Mouse (Mus musculus) hindbrain, embryonic 14.5 days (tissue): ENCODE results near the gene Ccdc85b. TPM values are rescaled to one million over a fixed set of nuclear protein-coding genes. Genes with fewer than 3 reads are reported as not detected.

Experiments
- ATAC-seq: fragments of 200-750 bp; cut with Nextera tagmentation; 2 replicates; pipeline ENCODE4 v1.8.0; 2017; ENCODE audit warnings: moderate number of reproducible peaks, mild to moderate bottlenecking, moderate TSS enrichment, moderate library complexity; ENCODE audit not compliant: low FRiP score
- DNase-seq: peaks from one replicate; pipeline ENCODE4 v3.0.0-alpha.2; 2015; ENCODE audit warnings: low spot score
- H3K27ac ChIP-seq: fragments of 300-500 bp; sonication (generic); 2 replicates; pipeline ENCODE4 v1.5.1; 2014; ENCODE audit warnings: mild to moderate bottlenecking, moderate library complexity
- H3K27me3 ChIP-seq: fragments of 300-500 bp; sonication (generic); 2 replicates; pipeline ENCODE4 v1.6.1; 2014; ENCODE audit warnings: mild to moderate bottlenecking, low read length, mixed read lengths; ENCODE audit not compliant: control insufficient read depth, insufficient read depth
- H3K36me3 ChIP-seq: fragments of 300-500 bp; sonication (generic); replicated peaks from 2 replicates; pipeline ENCODE4 v1.6.1; 2014; ENCODE audit not compliant: control insufficient read depth, insufficient read depth
- H3K4me1 ChIP-seq: fragments of 300-500 bp; sonication (generic); replicated peaks from 2 replicates; pipeline ENCODE4 v1.6.1; 2014; ENCODE audit warnings: antibody characterized with exemption, low read length, mixed read lengths; ENCODE audit not compliant: control insufficient read depth, insufficient read depth
- H3K4me2 ChIP-seq: fragments of 300-500 bp; sonication (generic); replicated peaks from 2 replicates; pipeline ENCODE4 v1.6.1; 2014; ENCODE audit warnings: mild to moderate bottlenecking, moderate library complexity
- H3K4me3 ChIP-seq: fragments of 300-500 bp; sonication (generic); replicated peaks from 2 replicates; pipeline ENCODE4 v1.5.1; 2014; ENCODE audit warnings: mild to moderate bottlenecking, low read length
- H3K9ac ChIP-seq: fragments of 300-500 bp; sonication (generic); 2 replicates; pipeline ENCODE4 v1.6.1; 2014
- H3K9me3 ChIP-seq: fragments of 300-500 bp; sonication (generic); 2 replicates; pipeline ENCODE4 v1.6.1; 2016; ENCODE audit warnings: low read length; ENCODE audit not compliant: control insufficient read depth
- WGBS: fragments of 180-500 bp; shearing (Covaris S2); extraction: QIAGEN DNeasy Blood & Tissue Kit; methylation state at CpG from one replicate; pipeline ENCODE4 v1.1.7; 2014; 5-methylcytosine and 5-hydroxymethylcytosine counted together
- polyA plus RNA-seq: library from polyadenylated mRNA; unstranded; fragments of >200 nt; fragmentation: Nextera tagmentation; extraction: Ambion mirVana; gene quantifications from 2 replicates; pipeline ENCODE4 v1.2.1, GENCODE M21; 2014

The Ccdc85b gene
- polyA plus RNA-seq, 1 experiment from 2014 or later: 10.4 TPM

DNA sequence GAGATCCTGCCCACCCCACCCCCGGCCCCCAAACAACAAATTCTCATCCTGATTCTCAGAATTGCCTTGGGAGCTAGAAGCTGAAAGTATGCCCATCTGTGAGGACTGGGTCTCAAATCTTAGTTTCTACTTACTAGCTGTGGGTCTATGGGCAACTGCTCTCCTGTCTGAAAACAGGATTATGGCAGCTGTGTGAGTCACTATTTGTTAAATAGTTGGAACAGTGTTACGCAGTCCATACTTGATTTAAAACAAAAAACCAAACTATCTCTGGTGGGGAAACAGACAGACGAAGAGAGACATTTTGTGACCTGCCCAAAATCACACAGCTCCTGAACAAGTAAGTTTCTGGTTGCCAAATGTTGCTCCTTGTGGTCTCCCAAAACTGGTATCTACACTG lies 8.0 kb downstream of the Ccdc85b start:
- H3K9me3 ChIP-seq: no peaks in the 10 kb centered on the region

DNA sequence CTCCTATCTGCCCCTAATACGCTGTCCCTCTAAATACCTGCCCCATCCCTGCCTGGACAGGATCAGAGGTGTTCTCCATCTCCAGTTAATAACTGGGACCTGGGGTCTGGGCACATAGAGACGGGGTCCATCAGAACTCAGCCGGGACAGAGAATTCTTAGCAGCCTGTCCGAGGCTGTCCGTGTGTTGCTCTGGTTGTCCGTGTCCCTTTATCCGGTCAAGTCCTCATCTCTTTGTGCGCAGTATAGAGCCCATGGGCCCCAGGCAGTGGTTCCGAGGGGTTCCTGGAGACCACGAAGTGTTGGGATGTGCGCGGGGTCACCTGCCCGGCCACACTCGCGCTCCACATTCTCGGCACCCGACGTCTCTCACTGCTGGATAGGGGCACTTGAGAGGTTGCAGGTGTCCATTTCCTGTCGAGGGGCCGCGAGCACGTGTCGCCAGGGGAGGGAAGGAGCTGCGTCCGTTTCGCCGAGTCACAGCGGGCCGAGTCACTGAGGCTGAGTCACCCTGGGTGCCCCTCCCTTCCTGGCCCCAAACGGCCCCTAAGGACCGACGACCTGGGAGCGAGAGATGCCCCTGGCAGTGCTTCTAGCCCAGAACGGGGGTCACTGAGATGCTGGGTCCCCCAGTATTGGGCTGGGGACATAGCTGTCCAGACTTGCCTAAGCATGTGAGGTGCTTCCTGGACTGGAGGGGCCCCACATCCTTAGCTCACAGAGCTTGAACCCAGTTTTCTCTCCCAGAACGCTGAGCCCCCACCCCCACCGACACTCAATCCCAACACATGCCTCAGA lies 9.1 kb downstream of the Ccdc85b start:
- Histone ChIP-seq H3K4me2 (peak overlapping the region; percentile 86), H3K4me1 (peaks cover 10% of the 10 kb centered on the region; the same call in 1 of the 2 replicates), H3K27ac (no peak overlapping the region), H3K4me3 (peak overlapping the region; percentile 48), H3K27me3 (peaks cover 61% of the 10 kb centered on the region), H3K9me3 (no peaks in the 10 kb centered on the region), H3K36me3 (peaks cover 3% of the 10 kb centered on the region; the same call in 1 of the 2 replicates), H3K9ac (peak overlapping the region; percentile 44; the same call in 1 of the 2 replicates)
- ATAC-seq (no peak), DNase-seq (no peak)
- WGBS: 8% methylated on average over 36 of the region's 36 CpGs

More for the DNA sequence above, 8.0 kb downstream of the Ccdc85b start:
- H3K4me3 ChIP-seq: no peak overlapping the region
- no peak for ATAC-seq
- H3K4me2 ChIP-seq: no peak overlapping the region
- peaks cover 14% of the 10 kb centered on the region for H3K36me3 ChIP-seq
- WGBS: 91% methylated on average over 3 of the region's 3 CpGs
- peaks cover 60% of the 10 kb centered on the region for H3K27me3 ChIP-seq
- no peak overlapping the region for H3K9ac ChIP-seq
- no peak overlapping the region for H3K27ac ChIP-seq
- peaks cover 10% of the 10 kb centered on the region; the same call in 1 of the 2 replicates for H3K4me1 ChIP-seq
- DNase-seq: no peak

DNA sequence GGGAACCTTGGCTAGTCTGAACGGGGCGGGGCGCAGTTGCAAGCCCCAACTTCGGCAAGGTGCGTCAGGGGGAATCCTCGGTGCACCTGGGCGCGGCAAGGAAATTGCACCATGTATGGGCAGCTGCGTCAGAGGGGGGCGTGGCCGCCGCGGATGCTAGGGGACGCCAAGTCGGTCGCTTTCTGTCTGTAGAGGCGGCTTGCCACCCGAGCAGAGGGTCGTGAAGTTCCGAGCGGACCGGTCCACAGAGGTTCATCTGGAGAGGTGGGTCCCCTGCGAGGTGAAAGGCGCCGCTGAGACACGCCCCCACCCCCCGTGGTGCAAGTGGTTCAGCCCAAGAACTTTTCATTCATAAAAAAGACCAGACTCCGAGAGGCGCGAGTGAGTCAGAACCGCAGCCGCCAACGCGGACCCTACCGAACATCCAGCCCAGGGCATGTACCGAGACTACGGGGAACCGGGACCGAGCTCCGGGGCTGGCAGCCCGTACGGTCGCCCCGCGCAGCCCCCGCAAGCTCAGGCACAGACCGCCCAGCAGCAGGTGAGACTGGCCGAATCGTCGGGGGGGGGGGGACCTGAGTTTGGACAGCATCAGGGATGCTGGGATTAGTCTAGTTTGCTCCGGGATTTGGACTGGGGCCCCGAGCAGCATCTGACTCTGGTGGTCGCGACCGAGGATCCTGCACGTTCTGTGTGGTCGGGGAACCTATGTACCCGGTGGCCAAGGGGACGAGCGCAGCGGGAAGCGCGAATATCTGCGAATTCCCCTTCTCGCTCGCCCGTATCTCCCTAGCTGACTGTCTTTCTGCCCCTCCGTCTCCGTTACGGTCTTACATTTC lies 10.0 kb downstream of the Ccdc85b start, which contains the start of gene Fosl1:
Gene Fosl1 (plus strand): TSS at position 33 of the 839 bp plus-strand sequence.
- no peaks in the 10 kb centered on the region for H3K9me3 ChIP-seq
- peak within 1 kb of the TSS; percentile 44 for H3K9ac ChIP-seq
- peak within 1 kb of the TSS; percentile 48 for H3K4me3 ChIP-seq
- no peak within 1 kb of the TSS for H3K27ac ChIP-seq
- WGBS: under 1% methylated on average over 70 of the region's 70 CpGs
- peak; percentile 72 for ATAC-seq
- no peaks in the 10 kb centered on the region; the same call in 1 of the 2 replicates for H3K36me3 ChIP-seq
- H3K27me3 ChIP-seq: peaks cover 61% of the 10 kb centered on the region
- H3K4me2 ChIP-seq: peak within 1 kb of the TSS; percentile 86
- peak; percentile 63 for DNase-seq
- H3K4me1 ChIP-seq: peaks cover 10% of the 10 kb centered on the region; the same call in 1 of the 2 replicates

DNA sequence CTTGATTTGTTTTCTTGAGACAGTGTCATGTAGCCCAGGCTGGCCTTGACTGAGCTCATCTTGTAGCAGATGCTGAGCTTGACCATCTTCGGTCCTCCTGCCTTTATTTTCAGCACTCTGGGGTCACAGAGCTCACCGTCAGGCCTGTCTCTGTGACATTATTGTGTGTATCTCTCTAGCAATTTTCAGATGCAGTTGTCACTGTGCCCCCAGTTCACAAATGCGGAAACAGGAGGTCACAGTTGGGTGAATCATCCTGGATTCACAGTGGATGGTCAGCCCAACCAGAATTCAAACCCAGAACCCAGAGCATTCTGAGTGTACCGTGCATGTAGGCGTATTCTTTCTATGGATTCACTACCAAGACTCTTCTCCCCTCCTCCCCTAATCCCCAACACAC lies 11.9 kb downstream of the Ccdc85b start:
- 86% methylated on average over 5 of the region's 5 CpGs for WGBS
- no peak overlapping the region for H3K9ac ChIP-seq
- no peaks in the 10 kb centered on the region for H3K36me3 ChIP-seq
- no peaks in the 10 kb centered on the region for H3K9me3 ChIP-seq
- no peak overlapping the region for H3K27ac ChIP-seq
- peaks cover 57% of the 10 kb centered on the region for H3K27me3 ChIP-seq
- H3K4me2 ChIP-seq: no peak overlapping the region
- DNase-seq (no peak), ATAC-seq (no peak)
- H3K4me1 ChIP-seq: peaks cover 10% of the 10 kb centered on the region; the same call in 1 of the 2 replicates
- H3K4me3 ChIP-seq: no peak overlapping the region

DNA sequence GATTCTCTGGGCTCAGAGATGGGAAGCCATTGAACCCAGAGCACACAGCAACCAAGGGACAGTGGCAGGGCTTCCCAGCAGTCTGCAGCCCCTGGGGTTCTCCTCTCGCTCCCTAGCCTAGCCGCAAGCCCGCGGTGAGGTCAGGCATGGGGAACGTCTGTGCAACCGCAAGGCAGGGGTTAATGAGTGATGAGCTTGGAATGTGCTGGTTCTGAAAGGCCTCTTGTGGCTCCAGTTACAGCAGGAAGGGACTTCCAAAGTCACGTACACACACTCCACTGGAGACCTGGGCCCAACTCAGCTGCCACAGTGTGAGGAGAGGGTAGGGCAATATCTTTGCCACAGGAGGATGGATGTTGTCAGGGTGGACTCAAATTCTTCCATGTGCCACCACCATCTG lies 12.7 kb downstream of the Ccdc85b start:
- ATAC-seq (no peak), DNase-seq (no peak)
- peaks cover 10% of the 10 kb centered on the region; the same call in 1 of the 2 replicates for H3K4me1 ChIP-seq
- H3K27ac ChIP-seq: no peak overlapping the region
- no peaks in the 10 kb centered on the region for H3K9me3 ChIP-seq
- no peak overlapping the region for H3K4me3 ChIP-seq
- H3K9ac ChIP-seq: no peak overlapping the region
- no peak overlapping the region for H3K4me2 ChIP-seq
- H3K27me3 ChIP-seq: peaks cover 51% of the 10 kb centered on the region
- WGBS: 35% methylated on average over 7 of the region's 7 CpGs
- no peaks in the 10 kb centered on the region for H3K36me3 ChIP-seq

DNA sequence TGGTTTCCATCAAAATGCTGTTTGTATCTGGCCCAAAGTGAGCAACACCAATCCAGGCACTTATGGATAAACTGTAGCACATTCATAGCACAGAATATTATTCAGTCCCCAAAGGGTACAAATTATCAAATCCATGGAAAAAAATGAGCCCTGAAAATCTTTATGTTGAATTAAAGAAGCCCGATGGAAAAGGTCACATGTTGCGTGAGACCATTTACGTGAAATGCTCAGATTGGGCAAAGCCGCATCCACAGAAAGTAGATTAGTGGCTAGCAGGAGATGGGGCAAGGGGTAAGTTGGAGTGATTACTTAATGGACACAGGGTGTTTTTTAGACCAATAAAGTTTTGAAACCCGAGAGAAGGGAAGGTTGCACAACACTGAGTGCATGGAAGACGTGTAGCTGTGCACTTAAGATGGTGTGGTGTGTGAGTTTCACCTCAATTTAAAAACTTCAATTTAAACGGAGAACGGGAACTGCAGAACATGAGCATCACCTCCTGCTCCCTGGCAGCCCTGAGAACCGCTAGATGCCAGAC lies 13.3 kb downstream of the Ccdc85b start:
- H3K4me1 ChIP-seq: peaks cover 10% of the 10 kb centered on the region; the same call in 1 of the 2 replicates
- no peak overlapping the region for H3K27ac ChIP-seq
- H3K4me3 ChIP-seq: no peak overlapping the region
- WGBS: 67% methylated on average over 9 of the region's 9 CpGs
- H3K9ac ChIP-seq: no peak overlapping the region
- H3K27me3 ChIP-seq: peaks cover 46% of the 10 kb centered on the region
- ATAC-seq (no peak), DNase-seq (no peak)
- no peak overlapping the region for H3K4me2 ChIP-seq
- H3K36me3 ChIP-seq: no peaks in the 10 kb centered on the region
- no peaks in the 10 kb centered on the region for H3K9me3 ChIP-seq

DNA sequence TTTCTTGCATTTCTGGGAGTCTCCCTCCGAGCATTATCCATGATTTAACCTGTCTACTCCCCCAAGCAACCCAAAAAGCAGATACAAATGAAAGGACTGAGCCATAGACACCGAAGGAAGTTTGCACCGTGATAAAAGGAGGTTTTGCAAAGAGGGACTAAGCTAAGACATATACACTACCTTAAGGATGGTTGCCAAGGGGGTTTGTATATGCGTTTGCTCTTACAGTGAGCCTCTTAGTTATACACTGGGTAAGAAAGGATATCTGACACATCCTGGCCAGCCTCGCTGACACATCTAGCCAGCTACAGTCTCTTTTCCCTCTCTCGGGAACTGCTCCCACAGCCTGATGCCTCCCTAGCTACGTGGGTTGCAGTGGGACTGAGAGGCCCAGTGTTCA lies 23.7 kb downstream of the Ccdc85b start:
- 75% methylated on average over 7 of the region's 7 CpGs for WGBS
- H3K4me1 ChIP-seq: peaks cover 6% of the 10 kb centered on the region
- no peaks in the 10 kb centered on the region for H3K9me3 ChIP-seq
- H3K27ac ChIP-seq: peak overlapping the region; percentile 43; the same call in 1 of the 2 replicates
- H3K36me3 ChIP-seq: 0 out of 2 replicates have a peak, but pooled peaks cover under 1% of the 10 kb centered on the region
- H3K27me3 ChIP-seq: no peaks in the 10 kb centered on the region
- DNase-seq: no peak
- peak overlapping the region; percentile 39 for H3K9ac ChIP-seq
- H3K4me3 ChIP-seq: no peak overlapping the region
- H3K4me2 ChIP-seq: peak overlapping the region; percentile 51
- no peak for ATAC-seq

DNA sequence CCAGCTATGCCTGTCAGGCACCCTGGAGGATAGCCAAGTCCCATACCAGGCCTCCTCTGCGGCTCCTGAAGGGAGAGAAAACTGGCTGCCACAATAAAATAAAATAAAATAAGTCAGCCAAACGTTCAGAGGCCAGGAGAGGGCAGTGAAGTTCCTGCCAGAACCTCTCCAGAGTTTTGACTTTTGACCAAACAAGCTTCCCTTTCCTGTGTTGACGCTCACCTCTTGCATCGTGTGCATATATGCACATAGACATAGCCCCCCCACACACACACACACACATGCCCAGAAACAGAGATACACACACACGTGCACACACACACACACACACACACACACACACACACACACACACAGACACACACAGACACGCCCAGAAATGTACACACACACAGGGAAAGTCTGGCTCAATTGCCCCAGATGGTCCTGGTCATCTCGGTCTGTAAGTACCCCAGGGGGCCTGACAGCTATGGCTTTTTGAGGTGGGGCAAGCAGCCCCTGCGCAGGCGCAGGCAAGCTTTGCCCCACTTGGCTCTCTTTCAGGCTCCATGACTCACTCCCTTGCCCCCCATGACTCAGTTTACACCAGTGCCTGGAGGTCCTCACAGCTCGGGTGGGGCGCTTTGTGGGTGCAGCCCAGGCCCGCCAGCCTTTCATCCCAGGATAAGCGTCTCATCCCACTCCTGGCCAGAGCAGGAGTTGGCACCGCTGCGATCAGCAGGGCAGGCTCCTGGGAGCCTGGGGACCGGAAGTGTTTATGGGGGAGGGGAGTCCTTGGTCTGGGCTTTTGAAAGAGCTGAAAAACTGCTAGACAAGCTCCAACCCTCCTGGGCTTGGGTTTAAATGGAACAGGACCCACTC lies 24.5 kb downstream of the Ccdc85b start:
- Histone ChIP-seq H3K27me3 (no peaks in the 10 kb centered on the region), H3K27ac (peak overlapping the region; percentile 43; the same call in 1 of the 2 replicates), H3K4me3 (peak overlapping the region; percentile 17), H3K36me3 (0 out of 2 replicates have a peak, but pooled peaks cover 5% of the 10 kb centered on the region), H3K4me1 (peaks cover 6% of the 10 kb centered on the region), H3K9me3 (no peaks in the 10 kb centered on the region), H3K9ac (peak overlapping the region; percentile 39), H3K4me2 (peak overlapping the region; percentile 51)
- 12% methylated on average over 16 of the region's 16 CpGs for WGBS
- DNase-seq (peak; percentile 40), ATAC-seq (peak; percentile 37; the same call in 1 of the 2 replicates)
